Mouse (Mus musculus) ovary, postnatal 10 days (tissue): ENCODE results near the gene Hoxd9.

Source experiments
- DNase-seq: peaks from one replicate; pipeline ENCODE4 v3.0.0; 2022; ENCODE audit warnings: low spot score

Gene Hoxd9

GRCm38 (mm10) chr2:74749337-74750121, 52.0 kb downstream of the Hoxd9 start:
- DNase-seq = no peak
